ENCODE assay signal across 27 mouse cellular contexts in genomic region chr10:86791507-86792184, GRCm38 (mm10). TPM values are rescaled to one million over a fixed set of nuclear protein-coding genes. Genes with fewer than 3 reads are reported as not detected.
DNase-seq lines count a peak whose midpoint lies in the region; ATAC-seq lines count a peak whose summit lies in the region.
"Had no signal": no experiment of that assay in that cellular context is flagged by ENCODE, and none has a peak within 500 bp of the region (broad histone marks: within the 10 kb centered on the region; RNA-seq: fewer than 3 reads in every experiment).

No protein-coding gene starts in this region.

- no peak overlapping the region for H3K9ac ChIP-seq in heart, embryonic 15.5 days
- no peak overlapping the region for H3K9ac ChIP-seq in lung, embryonic 15.5 days
- H3K9ac ChIP-seq in stomach, embryonic 16.5 days (ENCODE audit: low read length), result no peak overlapping the region
- H3K9ac ChIP-seq: hindbrain, embryonic 15.5 days; liver, embryonic 13.5 days; neural tube, embryonic 15.5 days had no signal

- WGBS in heart, embryonic 15.5 days, result 56% methylated on average over 7 of the region's 7 CpGs
- 46% methylated on average over 7 of the region's 7 CpGs for WGBS in lung, embryonic 15.5 days
- WGBS in stomach, embryonic 16.5 days, result 50% methylated on average over 7 of the region's 7 CpGs

- no peak overlapping the region for H3K4me2 ChIP-seq in heart, embryonic 15.5 days
- H3K4me2 ChIP-seq in lung, embryonic 15.5 days, result no peak overlapping the region
- no peak overlapping the region for H3K4me2 ChIP-seq in stomach, embryonic 16.5 days (ENCODE audit: low read depth, low read length)
- H3K4me2 ChIP-seq: hindbrain, embryonic 15.5 days; liver, embryonic 13.5 days; midbrain, embryonic 11.5 days; neural tube, embryonic 15.5 days had no signal

- H3K4me3 ChIP-seq in heart, embryonic 15.5 days, result no peak overlapping the region
- H3K4me3 ChIP-seq in lung, embryonic 15.5 days, result no peak overlapping the region
- H3K4me3 ChIP-seq in stomach, embryonic 16.5 days (replicated peaks; ENCODE audit: low read length), result no peak overlapping the region
- H3K4me3 ChIP-seq: forebrain, embryonic 10.5 days; heart, adult 2 months; hindbrain, embryonic 15.5 days; left cerebral cortex, adult 2 months; liver, embryonic 13.5 days; neural tube, embryonic 15.5 days had no signal

- no peaks in the 10 kb centered on the region for H3K27me3 ChIP-seq in heart, embryonic 15.5 days
- no peaks in the 10 kb centered on the region for H3K27me3 ChIP-seq in lung, embryonic 15.5 days
- no peaks in the 10 kb centered on the region for H3K27me3 ChIP-seq in stomach, embryonic 16.5 days (ENCODE audit: control insufficient read depth, insufficient read depth, low read length)
- H3K27me3 ChIP-seq: hindbrain, embryonic 15.5 days; liver, embryonic 13.5 days; neural tube, embryonic 15.5 days had no signal

- H3K4me1 ChIP-seq in heart, embryonic 15.5 days (replicated peaks), result peaks cover 56% of the 10 kb centered on the region
- H3K4me1 ChIP-seq in lung, embryonic 15.5 days, result peaks cover 24% of the 10 kb centered on the region
- H3K4me1 ChIP-seq in stomach, embryonic 16.5 days (ENCODE audit: control insufficient read depth, insufficient read depth, low read length), result peaks cover 17% of the 10 kb centered on the region

- ATAC-seq in heart, embryonic 15.5 days (replicated peaks; ENCODE audit: insufficient number of reproducible peaks, insufficient read depth, low FRiP score, low read depth), result no peak
- ATAC-seq in lung, embryonic 15.5 days (ENCODE audit: borderline replicate concordance, extremely low read depth, low FRiP score, low TSS enrichment), result no peak
- ATAC-seq in stomach, embryonic 16.5 days (ENCODE audit: insufficient read depth, low FRiP score), result 0 out of 2 replicates have a peak, but pooled peaks have one; percentile 19
- ATAC-seq: forebrain, embryonic 16.5 days had no signal

- intact Hi-C loops in heart, postnatal 14 days (cut with DNase I), result no loop called here

- no peaks in the 10 kb centered on the region for H3K9me3 ChIP-seq in heart, embryonic 15.5 days (replicated peaks)
- no peaks in the 10 kb centered on the region for H3K9me3 ChIP-seq in lung, embryonic 15.5 days
- H3K9me3 ChIP-seq in stomach, embryonic 16.5 days (replicated peaks; ENCODE audit: control insufficient read depth, low read length), result no peaks in the 10 kb centered on the region
- H3K9me3 ChIP-seq: forebrain, embryonic 10.5 days; hindbrain, embryonic 15.5 days; liver, embryonic 13.5 days; neural tube, embryonic 15.5 days had no signal

- DNase-seq in adrenal gland, adult 2 months, result peak; percentile 54
- no peak for DNase-seq in adrenal gland, postnatal 25 days
- DNase-seq in heart, postnatal 14 days, result no peak
- no peak for DNase-seq in lung, postnatal 36 days
- DNase-seq in right cerebral cortex, postnatal 10 days (ENCODE audit: low spot score in 2 of 2), result no peak
- DNase-seq: cerebellum, adult 9-10 months; gastrocnemius, postnatal 25 days; heart, adult 2 months; heart, postnatal 4 days; kidney, adult 11 months; kidney, postnatal 4 days; layer of hippocampus, adult 9-11 months; liver, embryonic 13.5 days; right cerebral cortex, adult 18-20 months; thymus, postnatal 25 days had no signal

- H3K27ac ChIP-seq in heart, embryonic 15.5 days, result 0 out of 2 replicates have a peak overlapping the region, but pooled peaks have one; percentile 1
- H3K27ac ChIP-seq in lung, embryonic 15.5 days, result 0 out of 2 replicates have a peak overlapping the region, but pooled peaks have one; percentile 26
- H3K27ac ChIP-seq in stomach, embryonic 16.5 days (ENCODE audit: low read length), result no peak overlapping the region
- H3K27ac ChIP-seq: forebrain, embryonic 10.5 days; heart, adult 2 months; hindbrain, embryonic 15.5 days; left cerebral cortex, adult 2 months; liver, embryonic 13.5 days; neural tube, embryonic 15.5 days had no signal

- H3K36me3 ChIP-seq in heart, embryonic 15.5 days, result no peaks in the 10 kb centered on the region
- no peaks in the 10 kb centered on the region for H3K36me3 ChIP-seq in lung, embryonic 15.5 days
- no peaks in the 10 kb centered on the region for H3K36me3 ChIP-seq in stomach, embryonic 16.5 days (ENCODE audit: control insufficient read depth, insufficient read depth, low read length)
- H3K36me3 ChIP-seq: forebrain, embryonic 10.5 days; hindbrain, embryonic 15.5 days; liver, embryonic 13.5 days; neural tube, embryonic 15.5 days had no signal

RNA-seq across cellular contexts. Expression of gene Nt5dc3, which starts 12.8 kb away (rescaled TPM):
- total RNA-seq in adrenal gland, adult 2 months (2021), result 10 to 100 TPM; 29.8 to 57.4 TPM
- 29.0 and 30.2 TPM in 2 replicates for polyA plus RNA-seq in adrenal gland, adult 2 months (2012; rRNA removed)
- total RNA-seq in adrenal gland, postnatal 25 days (2021), result 37.0 and 43.7 TPM in 2 replicates
- polyA plus RNA-seq in heart, embryonic 15.5 days (2015; fragmentation: Nextera tagmentation; extraction: Ambion mirVana), result 3.2 and 3.4 TPM in 2 replicates
- 10 to 100 TPM; 28.2 to 31.6 TPM for total RNA-seq in heart, postnatal 14 days (2021)
- polyA plus RNA-seq in lung, embryonic 15.5 days (2015; fragmentation: Nextera tagmentation; extraction: Ambion mirVana), result 1.4 and 1.5 TPM in 2 replicates
- 1.5 and 1.8 TPM in 2 replicates for polyA plus RNA-seq in stomach, embryonic 16.5 days (2015; fragmentation: Nextera tagmentation; extraction: Ambion mirVana)

RNA-seq across cellular contexts. Expression of gene Gm49358, which starts 27.9 kb away (rescaled TPM):
- 10 to 100 TPM; 20.1 to 23.6 TPM for total RNA-seq in adrenal gland, adult 2 months (2021)
- polyA plus RNA-seq in adrenal gland, adult 2 months (2012; rRNA removed), result not detected in 2 replicates
- total RNA-seq in adrenal gland, postnatal 25 days (2021), result 9.5 and 10.1 TPM in 2 replicates
- polyA plus RNA-seq in heart, embryonic 15.5 days (2015; fragmentation: Nextera tagmentation; extraction: Ambion mirVana), result not detected in 2 replicates
- total RNA-seq in heart, postnatal 14 days (2021), result 10 to 100 TPM in 1 of 2 experiments, 1 to 10 TPM in 1; 7.2 to 12.1 TPM
- not detected in 2 replicates for polyA plus RNA-seq in lung, embryonic 15.5 days (2015; fragmentation: Nextera tagmentation; extraction: Ambion mirVana)
- not detected in 2 replicates for polyA plus RNA-seq in stomach, embryonic 16.5 days (2015; fragmentation: Nextera tagmentation; extraction: Ambion mirVana)
- total RNA-seq: common myeloid progenitor, adult 5-6 weeks had no signal
- polyA plus RNA-seq: forebrain, embryonic 10.5 days; forebrain, embryonic 16.5 days; heart, adult 2 months; hindbrain, embryonic 15.5 days; kidney, embryonic 16.5 days; liver, embryonic 13.5 days; lung, embryonic 16.5 days; midbrain, embryonic 11.5 days; neural tube, embryonic 15.5 days had no signal
